Mouse (Mus musculus): ENCODE measurements at regions not wholly inside any gene's neighbourhood (a gene's known extent, or its start where the extent isn't known, plus 50 kb on each side); places are given as distances from the start of the nearest gene placed in this dataset.
"Not testable (repeated sequence)": the region's sequence is repeated elsewhere in the genome, so short reads cannot be mapped to it uniquely, and the experiment has no call there.

DNA sequence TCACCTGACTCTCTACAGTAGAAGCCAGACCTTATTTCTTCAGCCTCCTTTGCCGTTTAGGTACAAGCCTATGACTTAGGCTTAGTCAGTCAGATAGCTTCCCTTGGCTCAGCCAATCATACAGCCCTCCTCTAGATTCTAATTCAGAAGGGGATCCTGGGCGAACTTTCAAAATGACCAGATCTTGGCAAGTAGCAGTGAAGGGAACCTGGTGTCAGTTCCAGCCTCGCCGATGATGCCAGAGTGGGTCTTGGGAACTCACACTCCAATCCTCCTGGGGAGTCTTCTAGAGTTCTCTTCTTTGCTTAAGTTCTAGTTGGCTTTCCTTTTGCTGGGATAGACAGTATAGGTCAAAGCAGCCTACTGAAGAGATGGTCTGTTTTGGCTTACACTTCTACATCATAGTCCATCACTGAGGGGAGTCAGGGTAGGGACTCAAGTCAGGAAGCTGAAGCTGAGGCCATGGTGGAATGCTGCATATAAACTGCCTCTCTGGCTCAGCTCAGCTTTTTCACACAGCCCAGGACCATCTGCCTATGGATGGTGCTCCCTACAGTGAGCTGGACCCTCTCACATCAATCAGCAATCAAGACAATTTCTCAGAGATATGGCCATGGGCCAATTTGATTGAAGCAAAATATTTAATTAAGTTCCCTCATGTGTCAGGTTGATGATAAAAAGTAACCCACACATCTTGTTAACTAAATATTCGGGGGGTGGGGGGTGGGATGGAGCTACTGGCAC lies 94.7 kb upstream of the Btbd11 start:
- WGBS (ENCODE audit: insufficient replicate concordance) = 75% methylated on average over 5 of the region's 5 CpGs
- no peak overlapping the region for H3K4me3 ChIP-seq (ENCODE audit: low read depth, low read length)
- ATAC-seq = no peak

DNA sequence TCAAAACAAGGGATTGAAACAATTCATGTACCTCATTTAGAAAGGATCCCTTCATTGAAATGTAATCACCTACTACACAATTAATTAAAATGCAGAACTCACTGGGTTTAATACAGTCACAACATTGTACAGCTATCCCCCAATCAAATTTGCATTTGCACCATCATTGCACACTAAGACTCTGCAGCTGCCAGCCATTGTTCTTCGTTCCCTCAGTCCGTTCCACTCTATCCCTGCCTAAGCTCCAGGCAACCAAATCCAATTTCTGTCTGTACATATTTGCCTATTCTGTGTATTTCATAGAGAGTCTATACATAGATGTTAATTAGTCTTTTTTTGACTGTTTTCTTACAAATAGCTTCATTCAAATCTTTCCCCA lies 94.1 kb upstream of the Btbd11 start:
- Histone ChIP-seq H3K27me3 (ENCODE audit: insufficient read depth, low read length) (no peaks in the 10 kb centered on the region), H3K27ac (ENCODE audit: low read depth) (no peak overlapping the region), H3K36me3 (replicated peaks; ENCODE audit: insufficient read depth, low read length) (no peaks in the 10 kb centered on the region), H3K4me3 (ENCODE audit: low read depth, low read length) (no peak overlapping the region), H3K4me1 (ENCODE audit: insufficient read depth) (no peaks in the 10 kb centered on the region), H3K9me3 (ENCODE audit: low read length) (no peaks in the 10 kb centered on the region), H3K9ac (replicated peaks) (no peak overlapping the region), H3K4me2 (ENCODE audit: low read depth, low read length) (no peak overlapping the region)
- no peak for ATAC-seq
- DNase-seq = no peak
- WGBS (ENCODE audit: insufficient replicate concordance) = 77% methylated on average over 2 of the region's 2 CpGs
- no peak for TF ChIP-seq CTCF (IDR thresholded peaks at IDR 0.05; ENCODE audit: low read depth)
- TF ChIP-seq EP300 (IDR thresholded peaks at IDR 0.05; ENCODE audit: low read depth) = no peak

More for the DNA sequence above, 94.7 kb upstream of the Btbd11 start:
- Histone ChIP-seq H3K4me2 (ENCODE audit: low read depth, low read length) (no peak overlapping the region), H3K27me3 (ENCODE audit: insufficient read depth, low read length) (no peaks in the 10 kb centered on the region), H3K36me3 (replicated peaks; ENCODE audit: insufficient read depth, low read length) (no peaks in the 10 kb centered on the region), H3K9me3 (ENCODE audit: low read length) (no peaks in the 10 kb centered on the region), H3K4me1 (ENCODE audit: insufficient read depth) (no peaks in the 10 kb centered on the region), H3K9ac (replicated peaks) (no peak overlapping the region), H3K27ac (ENCODE audit: low read depth) (no peak overlapping the region)
- DNase-seq = no peak
- no peak for TF ChIP-seq CTCF (IDR thresholded peaks at IDR 0.05; ENCODE audit: low read depth)
- TF ChIP-seq EP300 (IDR thresholded peaks at IDR 0.05; ENCODE audit: low read depth) = no peak

DNA sequence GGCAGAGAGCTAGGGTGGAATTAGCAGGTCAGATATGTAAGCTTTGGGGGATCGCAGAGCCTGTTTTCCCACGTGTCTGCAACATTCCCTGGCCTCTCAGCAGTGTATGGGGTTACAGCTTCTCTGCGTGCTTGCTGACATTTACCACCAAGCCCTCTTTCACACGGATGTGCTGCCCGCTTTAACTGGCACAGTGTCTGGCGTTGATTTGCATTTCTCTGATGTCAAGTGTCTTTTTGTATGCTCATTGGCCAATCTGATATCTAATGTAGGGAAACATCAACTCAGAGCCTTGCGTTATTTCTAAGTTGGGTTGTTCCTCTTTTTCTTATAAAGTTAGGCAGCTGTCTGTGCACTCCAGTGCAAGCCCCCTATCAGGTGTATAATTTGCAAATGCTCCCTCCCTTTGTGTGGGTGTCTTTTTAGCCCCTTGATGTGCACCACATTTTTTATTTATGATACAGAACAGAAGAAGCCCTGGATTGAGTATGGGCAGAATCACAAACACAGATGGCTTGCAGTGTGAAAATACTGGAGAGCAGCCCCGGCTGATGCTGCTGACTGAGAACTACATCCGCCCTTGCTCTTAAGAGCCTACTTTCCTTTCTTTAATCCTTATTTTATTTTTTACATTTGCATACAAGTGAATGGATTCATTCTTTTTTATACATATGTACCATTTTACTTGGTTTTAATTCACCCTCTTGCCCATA lies 93.4 kb upstream of the Btbd11 start:
- Histone ChIP-seq H3K9me3 (ENCODE audit: low read length) (no peaks in the 10 kb centered on the region), H3K36me3 (replicated peaks; ENCODE audit: insufficient read depth, low read length) (no peaks in the 10 kb centered on the region), H3K4me2 (ENCODE audit: low read depth, low read length) (no peak overlapping the region), H3K27ac (ENCODE audit: low read depth) (no peak overlapping the region), H3K4me1 (ENCODE audit: insufficient read depth) (no peaks in the 10 kb centered on the region), H3K4me3 (ENCODE audit: low read depth, low read length) (no peak overlapping the region), H3K9ac (replicated peaks) (no peak overlapping the region), H3K27me3 (ENCODE audit: insufficient read depth, low read length) (no peaks in the 10 kb centered on the region)
- no peak for ATAC-seq
- 53% methylated on average over 9 of the region's 9 CpGs for WGBS (ENCODE audit: insufficient replicate concordance)
- TF ChIP-seq CTCF (IDR thresholded peaks at IDR 0.05; ENCODE audit: low read depth) = no peak
- TF ChIP-seq EP300 (IDR thresholded peaks at IDR 0.05; ENCODE audit: low read depth) = no peak
- no peak for DNase-seq

GRCm38 (mm10) chr10:85295133-85295887 lies 91.3 kb upstream of the Btbd11 start:
- Histone ChIP-seq H3K9me3 (ENCODE audit: low read length) (no peaks in the 10 kb centered on the region), H3K4me1 (ENCODE audit: insufficient read depth) (no peaks in the 10 kb centered on the region), H3K27me3 (ENCODE audit: insufficient read depth, low read length) (no peaks in the 10 kb centered on the region), H3K4me2 (ENCODE audit: low read depth, low read length) (no peak overlapping the region), H3K4me3 (ENCODE audit: low read depth, low read length) (no peak overlapping the region), H3K27ac (ENCODE audit: low read depth) (no peak overlapping the region), H3K9ac (replicated peaks) (no peak overlapping the region), H3K36me3 (replicated peaks; ENCODE audit: insufficient read depth, low read length) (no peaks in the 10 kb centered on the region)
- DNase-seq (no peak), ATAC-seq (no peak)
- 72% methylated on average over 5 of the region's 5 CpGs for WGBS (ENCODE audit: insufficient replicate concordance)
- TF ChIP-seq CTCF (IDR thresholded peaks at IDR 0.05; ENCODE audit: low read depth) (no peak), EP300 (IDR thresholded peaks at IDR 0.05; ENCODE audit: low read depth) (no peak)

GRCm38 (mm10) chr10:85311781-85312180 lies 74.8 kb upstream of the Btbd11 start:
- H3K4me3 ChIP-seq (ENCODE audit: low read depth, low read length) = no peak overlapping the region
- H3K4me1 ChIP-seq (ENCODE audit: insufficient read depth) = no peaks in the 10 kb centered on the region
- no peak overlapping the region for H3K27ac ChIP-seq (ENCODE audit: low read depth)
- H3K9ac ChIP-seq (replicated peaks) = no peak overlapping the region
- DNase-seq (no peak), ATAC-seq (no peak)
- no peaks in the 10 kb centered on the region for H3K27me3 ChIP-seq (ENCODE audit: insufficient read depth, low read length)
- no peaks in the 10 kb centered on the region for H3K9me3 ChIP-seq (ENCODE audit: low read length)
- no peaks in the 10 kb centered on the region for H3K36me3 ChIP-seq (replicated peaks; ENCODE audit: insufficient read depth, low read length)
- no peak overlapping the region for H3K4me2 ChIP-seq (ENCODE audit: low read depth, low read length)
- TF ChIP-seq CTCF (IDR thresholded peaks at IDR 0.05; ENCODE audit: low read depth) (no peak), EP300 (IDR thresholded peaks at IDR 0.05; ENCODE audit: low read depth) (no peak)

DNA sequence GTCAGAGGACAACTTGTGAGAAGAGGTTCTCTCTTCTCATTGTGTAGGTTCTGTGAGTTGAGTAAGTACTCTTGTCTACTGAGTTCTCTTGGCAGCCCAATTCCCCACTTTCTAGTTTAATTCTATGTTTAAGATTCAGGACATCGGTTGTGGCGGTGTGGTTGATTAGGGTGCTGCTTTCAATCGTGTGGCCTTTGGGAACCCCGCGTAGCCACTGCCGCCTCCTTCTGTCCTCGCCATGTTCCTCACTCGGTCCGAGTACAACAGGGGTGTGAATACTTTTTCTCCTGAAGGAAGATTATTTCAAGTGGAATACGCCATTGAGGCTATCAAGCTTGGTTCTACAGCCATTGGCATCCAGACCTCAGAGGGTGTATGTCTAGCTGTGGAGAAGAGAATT lies 73.3 kb upstream of the Btbd11 start:
- not testable (repeated sequence) for H3K9ac ChIP-seq (replicated peaks); H3K4me2 ChIP-seq (ENCODE audit: low read depth, low read length); H3K27ac ChIP-seq (ENCODE audit: low read depth); H3K27me3 ChIP-seq (ENCODE audit: insufficient read depth, low read length); ATAC-seq; H3K9me3 ChIP-seq (ENCODE audit: low read length); H3K4me1 ChIP-seq (ENCODE audit: insufficient read depth); H3K4me3 ChIP-seq (ENCODE audit: low read depth, low read length); DNase-seq; H3K36me3 ChIP-seq (replicated peaks; ENCODE audit: insufficient read depth, low read length)
- 85% methylated on average over 10 of the region's 10 CpGs for WGBS (ENCODE audit: insufficient replicate concordance)
